In genomic region chr5:67823771-67824170, GRCm38 (mm10) we compare ENCODE assay signal across 23 mouse cellular contexts. TPM values are rescaled to one million over a fixed set of nuclear protein-coding genes. Genes with fewer than 3 reads are reported as not detected.
DNase-seq lines count a peak whose midpoint lies in the region; ATAC-seq and TF ChIP-seq lines count a peak whose summit lies in the region.
"Had no signal": no experiment of that assay in that cellular context is flagged by ENCODE, and none has a peak within 500 bp of the region (broad histone marks: within the 10 kb centered on the region; RNA-seq: fewer than 3 reads in every experiment).

No protein-coding gene starts in this region.

- 52% methylated on average over 5 of the region's 5 CpGs for WGBS in lung, postnatal 0 days
- 60% methylated on average over 5 of the region's 5 CpGs for WGBS in lung, adult 2 months
- 47% methylated on average over 5 of the region's 5 CpGs for WGBS in intestine, postnatal 0 days
- 91% methylated on average over 5 of the region's 5 CpGs for WGBS in hindbrain, postnatal 0 days

- H3K9ac ChIP-seq in lung, postnatal 0 days (replicated peaks; ENCODE audit: low read depth), result no peak overlapping the region
- no peak overlapping the region for H3K9ac ChIP-seq in intestine, postnatal 0 days (ENCODE audit: low read depth, low read length)
- H3K9ac ChIP-seq in hindbrain, postnatal 0 days (replicated peaks; ENCODE audit: low read length), result no peak overlapping the region
- H3K9ac ChIP-seq: hindbrain, embryonic 15.5 days; limb, embryonic 13.5 days; liver, embryonic 12.5 days; lung, embryonic 14.5 days had no signal

- no peaks in the 10 kb centered on the region for H3K36me3 ChIP-seq in lung, postnatal 0 days (ENCODE audit: insufficient read depth, low read length)
- H3K36me3 ChIP-seq in intestine, postnatal 0 days (ENCODE audit: control insufficient read depth, insufficient read depth), result no peaks in the 10 kb centered on the region
- no peaks in the 10 kb centered on the region for H3K36me3 ChIP-seq in hindbrain, postnatal 0 days (ENCODE audit: insufficient read depth, low read length)
- H3K36me3 ChIP-seq: heart, embryonic 10.5 days; hindbrain, embryonic 15.5 days; limb, embryonic 13.5 days; liver, embryonic 12.5 days had no signal

- peak overlapping the region; percentile 67 for H3K27ac ChIP-seq in gastrocnemius, adult 2 months
- H3K27ac ChIP-seq in lung, postnatal 0 days (ENCODE audit: low read length), result no peak overlapping the region
- H3K27ac ChIP-seq in intestine, postnatal 0 days (ENCODE audit: low read depth, low read length), result no peak overlapping the region
- H3K27ac ChIP-seq in hindbrain, postnatal 0 days, result no peak overlapping the region
- H3K27ac ChIP-seq: heart, embryonic 10.5 days; hindbrain, embryonic 15.5 days; limb, embryonic 13.5 days had no signal

- TF ChIP-seq CTCF in gastrocnemius, adult 2 months (IDR thresholded peaks at IDR 0.05), result no peak
- TF ChIP-seq CTCF in lung, postnatal 0 days (IDR thresholded peaks at IDR 0.05), result no peak
- no peak for TF ChIP-seq CTCF in lung, adult 2 months (IDR thresholded peaks at IDR 0.05; ENCODE audit: insufficient read depth, low read length)
- TF ChIP-seq CTCF in intestine, postnatal 0 days (IDR thresholded peaks at IDR 0.05; ENCODE audit: low read depth), result no peak
- TF ChIP-seq CTCF in hindbrain, postnatal 0 days (IDR thresholded peaks at IDR 0.05; ENCODE audit: low read depth), result no peak

- no peak for TF ChIP-seq POLR2A in lung, adult 2 months (IDR thresholded peaks at IDR 0.05; ENCODE audit: borderline replicate concordance, extremely low read depth, low read depth, low read length)

- peak; percentile 91 for TF ChIP-seq EP300 in lung, postnatal 0 days (IDR thresholded peaks at IDR 0.05)

- intact Hi-C loops in gastrocnemius, adult 2 months (cut with DNase I), result no loop called here

- no peak for DNase-seq in gastrocnemius, adult 2 months
- no peak for DNase-seq in gastrocnemius, postnatal 4 days (ENCODE audit: low spot score in 2 of 2)
- peak; percentile 83 for DNase-seq in lung, postnatal 0 days (ENCODE audit: low spot score)
- no peak for DNase-seq in lung, adult 2 months
- no peak for DNase-seq in hindbrain, postnatal 0 days (ENCODE audit: low spot score)
- DNase-seq in MN1 (ENCODE audit: low spot score), result no peak
- DNase-seq: adrenal gland, postnatal 36 days; cerebellum, adult 9-10 months; gastrocnemius, postnatal 36 days; heart, postnatal 4 days; kidney, adult 18-20 months; lung, embryonic 14.5 days; right cerebral cortex, postnatal 25 days; spleen, adult 18-20 months had no signal

- H3K4me3 ChIP-seq in gastrocnemius, adult 2 months, result no peak overlapping the region
- no peak overlapping the region for H3K4me3 ChIP-seq in lung, postnatal 0 days (ENCODE audit: low read depth, low read length)
- no peak overlapping the region for H3K4me3 ChIP-seq in lung, adult 2 months (replicated peaks; ENCODE audit: extremely low read depth, low read depth, low read length)
- H3K4me3 ChIP-seq in intestine, postnatal 0 days (ENCODE audit: low read depth, low read length), result no peak overlapping the region
- no peak overlapping the region for H3K4me3 ChIP-seq in hindbrain, postnatal 0 days (ENCODE audit: low read length)
- H3K4me3 ChIP-seq: heart, embryonic 10.5 days; hindbrain, embryonic 15.5 days; limb, embryonic 13.5 days; liver, embryonic 12.5 days had no signal

- H3K4me2 ChIP-seq in lung, postnatal 0 days (replicated peaks; ENCODE audit: low read depth, low read length), result no peak overlapping the region
- no peak overlapping the region for H3K4me2 ChIP-seq in intestine, postnatal 0 days (replicated peaks; ENCODE audit: low read depth)
- H3K4me2 ChIP-seq in hindbrain, postnatal 0 days (ENCODE audit: low read depth, low read length), result no peak overlapping the region
- H3K4me2 ChIP-seq: hindbrain, embryonic 15.5 days; limb, embryonic 13.5 days; lung, embryonic 14.5 days had no signal

- ATAC-seq in lung, postnatal 0 days, result peak; percentile 89
- ATAC-seq in intestine, postnatal 0 days, result 0 out of 2 replicates have a peak, but pooled peaks have one; percentile 60
- peak; percentile 34; the same call in 1 of the 2 replicates for ATAC-seq in neutrophil, adult 5-6 weeks (ENCODE audit: extremely low read depth, insufficient number of reproducible peaks, low FRiP score, poor library complexity, severe bottlenecking)
- no peak for ATAC-seq in hindbrain, postnatal 0 days
- ATAC-seq: CD4-positive, CD25-positive, alpha-beta regulatory T cell, adult 4 months; forebrain, embryonic 16.5 days; Patski had no signal

- H3K27me3 ChIP-seq in lung, postnatal 0 days (replicated peaks; ENCODE audit: insufficient read depth, low read length), result no peaks in the 10 kb centered on the region
- no peaks in the 10 kb centered on the region for H3K27me3 ChIP-seq in intestine, postnatal 0 days (replicated peaks; ENCODE audit: control insufficient read depth, insufficient read depth, low read length)
- no peaks in the 10 kb centered on the region for H3K27me3 ChIP-seq in hindbrain, postnatal 0 days (ENCODE audit: insufficient read depth, low read length)
- H3K27me3 ChIP-seq: hindbrain, embryonic 15.5 days; limb, embryonic 13.5 days; liver, embryonic 12.5 days; Patski had no signal

- peaks cover 6% of the 10 kb centered on the region; the same call in 1 of the 2 replicates for H3K4me1 ChIP-seq in lung, postnatal 0 days (ENCODE audit: insufficient read depth, low read depth, low read length)
- H3K4me1 ChIP-seq in lung, adult 2 months (ENCODE audit: control insufficient read depth, insufficient read depth, low read length), result peaks cover 34% of the 10 kb centered on the region
- 0 out of 2 replicates have a peak, but pooled peaks cover 4% of the 10 kb centered on the region for H3K4me1 ChIP-seq in intestine, postnatal 0 days (replicated peaks; ENCODE audit: control insufficient read depth, insufficient read depth, low read length)
- H3K4me1 ChIP-seq in hindbrain, postnatal 0 days (ENCODE audit: insufficient read depth, low read length), result peaks cover 4% of the 10 kb centered on the region; the same call in 1 of the 2 replicates
- H3K4me1 ChIP-seq: hindbrain, embryonic 15.5 days; limb, embryonic 13.5 days had no signal

- H3K9me3 ChIP-seq in lung, postnatal 0 days (ENCODE audit: low read length), result no peaks in the 10 kb centered on the region
- H3K9me3 ChIP-seq in intestine, postnatal 0 days (ENCODE audit: control insufficient read depth), result no peaks in the 10 kb centered on the region
- no peaks in the 10 kb centered on the region for H3K9me3 ChIP-seq in hindbrain, postnatal 0 days (ENCODE audit: low read length)
- H3K9me3 ChIP-seq: heart, embryonic 10.5 days; hindbrain, embryonic 15.5 days; limb, embryonic 13.5 days; liver, embryonic 12.5 days had no signal

RNA-seq across cellular contexts. Expression of gene Atp8a1, which starts 23.5 kb away (rescaled TPM):
- 10 to 100 TPM; 47.1 to 62.3 TPM for total RNA-seq in gastrocnemius, adult 2 months (2021)
- 10 to 100 TPM; 11.7 to 12.8 TPM for total RNA-seq in gastrocnemius, postnatal 4 days (2021)
- 68.9 and 88.2 TPM in 2 replicates for polyA plus RNA-seq in lung, postnatal 0 days (2015; fragmentation: Nextera tagmentation; extraction: Ambion mirVana)
- 75.7 and 171 TPM in 2 replicates for polyA plus RNA-seq in lung, adult 2 months (2012; rRNA removed)
- 7.8 and 9.1 TPM in 2 replicates for polyA plus RNA-seq in intestine, postnatal 0 days (2015; fragmentation: Nextera tagmentation; extraction: Ambion mirVana)
- 86.7 and 91.2 TPM in 2 replicates for total RNA-seq in neutrophil, adult 5-6 weeks (2017)
- total RNA-seq in hindbrain, postnatal 0 days (2014; rRNA removed), result 78.2 and 125 TPM in 2 replicates
- polyA plus RNA-seq in hindbrain, postnatal 0 days (2015; fragmentation: Nextera tagmentation; extraction: Ambion mirVana), result 37.8 and 41.1 TPM in 2 replicates
